Mouse (Mus musculus) stomach, adult 2 months (tissue): ENCODE data around the gene Eepd1. TPM values are rescaled to one million over a fixed set of nuclear protein-coding genes. Genes with fewer than 3 reads are reported as not detected.

Source experiments
- polyA plus RNA-seq: library from polyadenylated mRNA; depleted of rRNA; stranded (reverse); fragments of >200 nt; gene quantifications from 2 replicates; pipeline ENCODE4 v1.2.3, GENCODE M21; 2012; rRNA removed

The Eepd1 gene
- 4.7 and 5.1 TPM in 2 replicates for polyA plus RNA-seq

DNA sequence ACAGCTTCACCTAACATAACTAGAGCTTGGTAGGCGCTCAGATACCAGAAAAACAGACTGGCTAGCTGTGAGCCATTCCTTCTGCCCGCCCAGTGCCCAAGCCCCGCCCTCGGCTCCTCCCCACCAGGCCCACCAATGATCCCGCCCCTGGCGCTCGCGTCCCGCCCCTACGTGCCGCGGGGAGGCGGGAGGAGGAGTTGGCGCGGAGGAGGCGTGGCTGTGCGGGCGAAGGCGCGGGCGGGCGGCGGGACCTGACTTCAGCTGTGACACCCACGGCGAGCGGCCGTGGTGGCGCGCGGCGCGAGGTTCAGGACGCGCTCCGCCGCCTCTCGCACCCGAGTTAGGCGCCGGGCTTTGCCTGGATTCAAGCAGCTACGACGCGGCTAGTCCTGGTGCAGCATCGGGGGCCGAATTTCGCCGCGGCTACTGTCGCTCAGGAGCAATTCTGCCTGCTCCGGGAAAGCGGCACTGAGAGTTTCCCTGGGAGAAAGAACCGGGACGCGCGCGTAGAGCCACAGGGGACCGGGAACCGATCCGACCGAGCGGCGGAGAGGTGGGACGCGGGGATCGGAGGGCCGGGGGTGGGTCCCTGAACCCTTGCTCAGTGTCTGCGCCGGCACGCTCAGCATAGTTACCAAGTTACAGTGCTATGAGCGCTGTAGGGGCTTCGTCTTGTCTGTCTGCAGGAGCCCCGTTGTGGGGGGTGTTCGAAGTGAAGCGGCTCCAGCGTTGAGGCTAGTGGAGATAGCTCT lies at the start of gene Eepd1:
TSS of gene Eepd1 (plus strand) at position 204 of the 752 bp plus-strand sequence.

Other genes with a start within 250 kb of the Eepd1 start
- 0.57 and 1.1 TPM in 2 replicates for gene Sept7, start 229.1 kb upstream of the Eepd1 start, polyA plus RNA-seq